19 mouse cellular contexts compared by ENCODE assay signal in the genomic region with DNA sequence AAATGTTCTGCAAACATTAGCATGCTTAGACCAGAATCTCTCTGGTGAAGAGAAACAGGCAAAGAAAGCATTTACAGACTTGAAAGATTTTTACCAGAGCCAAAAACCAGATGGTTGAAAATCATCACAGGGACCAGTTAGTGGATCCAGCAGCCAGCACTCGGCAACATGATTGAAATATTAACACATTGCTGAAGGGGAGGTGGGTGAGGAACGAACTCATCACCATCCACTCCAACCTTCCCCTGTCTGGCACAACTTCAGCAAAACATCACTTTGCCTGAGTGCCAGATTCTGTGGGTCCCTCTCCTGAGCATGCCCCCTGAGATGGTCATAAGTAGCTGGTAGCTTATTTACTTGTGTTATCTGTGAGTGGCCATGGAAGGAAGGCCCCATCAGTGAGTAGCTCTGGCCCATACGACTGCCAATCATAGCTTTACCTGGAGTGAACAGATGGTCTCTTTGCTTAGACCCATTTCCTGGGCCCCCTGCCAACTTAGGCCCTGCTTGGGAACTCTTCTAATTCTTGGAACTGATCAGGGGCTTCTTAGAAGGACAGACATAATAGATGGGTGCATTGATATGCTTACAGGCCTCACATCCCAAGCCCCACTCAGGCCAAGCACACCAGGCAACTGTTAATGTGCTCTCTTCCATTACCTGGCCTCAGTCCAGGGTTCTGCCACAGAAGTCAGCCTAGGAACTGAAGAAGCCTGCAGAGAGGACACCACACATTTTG. TPM values are rescaled to one million over a fixed set of nuclear protein-coding genes. Genes with fewer than 3 reads are reported as not detected.
DNase-seq lines count a peak whose midpoint lies in the region; ATAC-seq lines count a peak whose summit lies in the region.
"Had no signal": no experiment of that assay in that cellular context is flagged by ENCODE, and none has a peak within 500 bp of the region (broad histone marks: within the 10 kb centered on the region; RNA-seq: fewer than 3 reads in every experiment).

No protein-coding gene starts in this region.

- no peak for ATAC-seq in embryonic facial prominence, embryonic 14.5 days (ENCODE audit: low read depth)
- ATAC-seq in midbrain, embryonic 11.5 days (ENCODE audit: low FRiP score) = no peak
- no peak for ATAC-seq in midbrain, embryonic 16.5 days
- peak; percentile 5; the same call in 1 of the 2 replicates for ATAC-seq in megakaryocyte progenitor cell, adult 5-6 weeks (replicated peaks; ENCODE audit: poor library complexity)
- ATAC-seq: lung, postnatal 0 days; Patski had no signal

- H3K4me3 ChIP-seq in embryonic facial prominence, embryonic 14.5 days (ENCODE audit: low read depth, low read length) = no peak overlapping the region
- H3K4me3 ChIP-seq in embryonic facial prominence, embryonic 10.5 days = no peak overlapping the region
- no peak overlapping the region for H3K4me3 ChIP-seq in midbrain, embryonic 11.5 days (ENCODE audit: low read depth, low read length)
- H3K4me3 ChIP-seq in midbrain, embryonic 16.5 days (ENCODE audit: low read depth, low read length) = no peak overlapping the region
- H3K4me3 ChIP-seq: limb, embryonic 15.5 days had no signal

- WGBS in embryonic facial prominence, embryonic 14.5 days = 68% methylated on average over 3 of the region's 3 CpGs
- WGBS in embryonic facial prominence, embryonic 10.5 days = 91% methylated on average over 3 of the region's 3 CpGs
- WGBS in midbrain, embryonic 11.5 days = 95% methylated on average over 3 of the region's 3 CpGs
- 77% methylated on average over 3 of the region's 3 CpGs for WGBS in midbrain, embryonic 16.5 days

- H3K9ac ChIP-seq in embryonic facial prominence, embryonic 14.5 days (ENCODE audit: low read depth, low read length) = no peak overlapping the region
- no peak overlapping the region for H3K9ac ChIP-seq in midbrain, embryonic 11.5 days (ENCODE audit: low read length)
- no peak overlapping the region for H3K9ac ChIP-seq in midbrain, embryonic 16.5 days (ENCODE audit: low read depth, low read length)
- H3K9ac ChIP-seq: limb, embryonic 15.5 days had no signal

- H3K27ac ChIP-seq in embryonic facial prominence, embryonic 14.5 days (replicated peaks; ENCODE audit: low read depth, low read length) = no peak overlapping the region
- H3K27ac ChIP-seq in embryonic facial prominence, embryonic 10.5 days (replicated peaks) = no peak overlapping the region
- H3K27ac ChIP-seq in midbrain, embryonic 11.5 days (ENCODE audit: low read depth, low read length) = no peak overlapping the region
- H3K27ac ChIP-seq in midbrain, embryonic 16.5 days (ENCODE audit: low read length) = no peak overlapping the region
- H3K27ac ChIP-seq: limb, embryonic 15.5 days had no signal

- H3K4me2 ChIP-seq in embryonic facial prominence, embryonic 14.5 days (ENCODE audit: low read depth, low read length) = no peak overlapping the region
- no peak overlapping the region for H3K4me2 ChIP-seq in midbrain, embryonic 11.5 days
- no peak overlapping the region for H3K4me2 ChIP-seq in midbrain, embryonic 16.5 days (ENCODE audit: low read length)
- H3K4me2 ChIP-seq: heart, embryonic 11.5 days; limb, embryonic 15.5 days had no signal

- H3K9me3 ChIP-seq in embryonic facial prominence, embryonic 14.5 days (ENCODE audit: control insufficient read depth, low read length) = no peaks in the 10 kb centered on the region
- H3K9me3 ChIP-seq in embryonic facial prominence, embryonic 10.5 days = no peaks in the 10 kb centered on the region
- no peaks in the 10 kb centered on the region for H3K9me3 ChIP-seq in midbrain, embryonic 11.5 days (ENCODE audit: control insufficient read depth, low read length)
- no peaks in the 10 kb centered on the region for H3K9me3 ChIP-seq in midbrain, embryonic 16.5 days (replicated peaks; ENCODE audit: control insufficient read depth, low read length, poor library complexity, severe bottlenecking)
- H3K9me3 ChIP-seq: limb, embryonic 15.5 days had no signal

- H3K27me3 ChIP-seq in embryonic facial prominence, embryonic 14.5 days (replicated peaks; ENCODE audit: control insufficient read depth, insufficient read depth, low read length) = no peaks in the 10 kb centered on the region
- H3K27me3 ChIP-seq in embryonic facial prominence, embryonic 10.5 days (replicated peaks; ENCODE audit: low read depth, poor library complexity, severe bottlenecking) = peaks cover 11% of the 10 kb centered on the region
- peaks cover 2% of the 10 kb centered on the region for H3K27me3 ChIP-seq in midbrain, embryonic 11.5 days (ENCODE audit: control insufficient read depth, insufficient read depth, low read length)
- peaks cover 3% of the 10 kb centered on the region; the same call in 1 of the 2 replicates for H3K27me3 ChIP-seq in midbrain, embryonic 16.5 days (ENCODE audit: control insufficient read depth, insufficient read depth, low read depth, low read length)
- H3K27me3 ChIP-seq: CH12.LX; limb, embryonic 15.5 days; Patski had no signal

- peak; percentile 5 for DNase-seq in embryonic facial prominence, embryonic 14.5 days (ENCODE audit: low spot score)
- DNase-seq in embryonic facial prominence, embryonic 10.5 days (ENCODE audit: low spot score) = no peak
- peak; percentile 23 for DNase-seq in midbrain, embryonic 11.5 days (ENCODE audit: low spot score, missing footprints)
- peak; percentile 94 to 95 for DNase-seq in cerebellum, postnatal 14 days
- no peak for DNase-seq in gastrocnemius, adult 18-20 months (ENCODE audit: low spot score)
- no peak for DNase-seq in urinary bladder, postnatal 10 days (ENCODE audit: low spot score)
- DNase-seq: adrenal gland, adult 2 months; gastrocnemius, postnatal 25 days; heart, postnatal 4 days; kidney, adult 8-10 months; thymus, postnatal 36 days had no signal

- H3K4me1 ChIP-seq in embryonic facial prominence, embryonic 14.5 days (ENCODE audit: control insufficient read depth, insufficient read depth, low read length) = peaks cover 7% of the 10 kb centered on the region
- H3K4me1 ChIP-seq in embryonic facial prominence, embryonic 10.5 days = peaks cover 7% of the 10 kb centered on the region
- peaks cover 1% of the 10 kb centered on the region; the same call in 1 of the 2 replicates for H3K4me1 ChIP-seq in midbrain, embryonic 11.5 days (ENCODE audit: control insufficient read depth, insufficient read depth, low read length)
- peaks cover 4% of the 10 kb centered on the region; the same call in 1 of the 2 replicates for H3K4me1 ChIP-seq in midbrain, embryonic 16.5 days (ENCODE audit: control insufficient read depth, insufficient read depth, low read length)

- no peaks in the 10 kb centered on the region; the same call in 1 of the 2 replicates for H3K36me3 ChIP-seq in embryonic facial prominence, embryonic 14.5 days (ENCODE audit: control insufficient read depth, insufficient read depth, low read length)
- peaks cover 8% of the 10 kb centered on the region for H3K36me3 ChIP-seq in embryonic facial prominence, embryonic 10.5 days (replicated peaks)
- no peaks in the 10 kb centered on the region for H3K36me3 ChIP-seq in midbrain, embryonic 11.5 days (ENCODE audit: control insufficient read depth, insufficient read depth, low read length)
- H3K36me3 ChIP-seq in midbrain, embryonic 16.5 days (ENCODE audit: control insufficient read depth, insufficient read depth, low read length) = no peaks in the 10 kb centered on the region
- H3K36me3 ChIP-seq: limb, embryonic 15.5 days had no signal

RNA-seq across cellular contexts. Expression of a gene that starts 5.6 kb away (rescaled TPM):
- polyA plus RNA-seq in embryonic facial prominence, embryonic 14.5 days (2014; fragmentation: Nextera tagmentation; extraction: Ambion mirVana) = 68.5 and 71.8 TPM in 2 replicates
- polyA plus RNA-seq in embryonic facial prominence, embryonic 10.5 days (2016; fragmentation: Nextera tagmentation; extraction: Ambion mirVana) = 77.8 and 83.7 TPM in 2 replicates
- polyA plus RNA-seq in midbrain, embryonic 11.5 days (2014; fragmentation: Nextera tagmentation; extraction: Ambion mirVana) = 53.2 and 58.8 TPM in 2 replicates
- 27.7 and 33.2 TPM in 2 replicates for polyA plus RNA-seq in midbrain, embryonic 16.5 days (2015; fragmentation: Nextera tagmentation; extraction: Ambion mirVana)
- 248 and 250 TPM in 2 replicates for total RNA-seq in megakaryocyte progenitor cell, adult 5-6 weeks (2015)
- total RNA-seq in megakaryocyte progenitor cell, adult 5-6 weeks (2017) = 130 and 139 TPM in 2 replicates
- 1 to 10 TPM; 1.3 to 1.4 TPM for total RNA-seq in gastrocnemius, adult 18-20 months (2021)
- total RNA-seq: CH12.LX had no signal

RNA-seq across cellular contexts. Expression of a gene that starts 16.3 kb away (rescaled TPM):
- polyA plus RNA-seq in embryonic facial prominence, embryonic 14.5 days (2014; fragmentation: Nextera tagmentation; extraction: Ambion mirVana) = 27.3 and 33.2 TPM in 2 replicates
- polyA plus RNA-seq in embryonic facial prominence, embryonic 10.5 days (2016; fragmentation: Nextera tagmentation; extraction: Ambion mirVana) = 49.6 and 51.8 TPM in 2 replicates
- 24.6 and 31.8 TPM in 2 replicates for polyA plus RNA-seq in midbrain, embryonic 11.5 days (2014; fragmentation: Nextera tagmentation; extraction: Ambion mirVana)
- polyA plus RNA-seq in midbrain, embryonic 16.5 days (2015; fragmentation: Nextera tagmentation; extraction: Ambion mirVana) = 33.4 and 36.9 TPM in 2 replicates
- 17.4 and 19.0 TPM in 2 replicates for total RNA-seq in megakaryocyte progenitor cell, adult 5-6 weeks (2015)
- total RNA-seq in megakaryocyte progenitor cell, adult 5-6 weeks (2017) = 27.8 TPM in 2 replicates
- 10 to 100 TPM; 33.7 to 38.2 TPM for total RNA-seq in gastrocnemius, adult 18-20 months (2021)

RNA-seq across cellular contexts. Expression of a gene that starts 20.7 kb away (rescaled TPM):
- 67.1 and 76.5 TPM in 2 replicates for polyA plus RNA-seq in embryonic facial prominence, embryonic 14.5 days (2014; fragmentation: Nextera tagmentation; extraction: Ambion mirVana)
- 133 and 138 TPM in 2 replicates for polyA plus RNA-seq in embryonic facial prominence, embryonic 10.5 days (2016; fragmentation: Nextera tagmentation; extraction: Ambion mirVana)
- 77.4 and 84.4 TPM in 2 replicates for polyA plus RNA-seq in midbrain, embryonic 11.5 days (2014; fragmentation: Nextera tagmentation; extraction: Ambion mirVana)
- polyA plus RNA-seq in midbrain, embryonic 16.5 days (2015; fragmentation: Nextera tagmentation; extraction: Ambion mirVana) = 108 and 113 TPM in 2 replicates
- total RNA-seq in megakaryocyte progenitor cell, adult 5-6 weeks (2015) = 33.3 and 51.2 TPM in 2 replicates
- 173 and 193 TPM in 2 replicates for total RNA-seq in megakaryocyte progenitor cell, adult 5-6 weeks (2017)
- 10 to 100 TPM; 22.8 to 25.2 TPM for total RNA-seq in gastrocnemius, adult 18-20 months (2021)

RNA-seq across cellular contexts. Expression of a gene that starts 24.3 kb away (rescaled TPM):
- 2.1 and 2.2 TPM in 2 replicates for polyA plus RNA-seq in embryonic facial prominence, embryonic 14.5 days (2014; fragmentation: Nextera tagmentation; extraction: Ambion mirVana)
- polyA plus RNA-seq in embryonic facial prominence, embryonic 10.5 days (2016; fragmentation: Nextera tagmentation; extraction: Ambion mirVana) = 14.5 and 15.6 TPM in 2 replicates
- 13.7 and 14.4 TPM in 2 replicates for polyA plus RNA-seq in midbrain, embryonic 11.5 days (2014; fragmentation: Nextera tagmentation; extraction: Ambion mirVana)
- 0.28 and 0.98 TPM in 2 replicates for polyA plus RNA-seq in midbrain, embryonic 16.5 days (2015; fragmentation: Nextera tagmentation; extraction: Ambion mirVana)
- 12.3 and 22.4 TPM in 2 replicates for total RNA-seq in megakaryocyte progenitor cell, adult 5-6 weeks (2015)
- 14.0 and 30.8 TPM in 2 replicates for total RNA-seq in megakaryocyte progenitor cell, adult 5-6 weeks (2017)
- not detected for total RNA-seq in gastrocnemius, adult 18-20 months (2021)
- total RNA-seq: gastrocnemius, postnatal 25 days; left cerebral cortex, adult 8-10 months had no signal

RNA-seq across cellular contexts. Expression of a gene that starts 30.7 kb away (rescaled TPM):
- 805 and 891 TPM in 2 replicates for polyA plus RNA-seq in embryonic facial prominence, embryonic 14.5 days (2014; fragmentation: Nextera tagmentation; extraction: Ambion mirVana)
- 758 and 801 TPM in 2 replicates for polyA plus RNA-seq in embryonic facial prominence, embryonic 10.5 days (2016; fragmentation: Nextera tagmentation; extraction: Ambion mirVana)
- polyA plus RNA-seq in midbrain, embryonic 11.5 days (2014; fragmentation: Nextera tagmentation; extraction: Ambion mirVana) = 708 and 747 TPM in 2 replicates
- polyA plus RNA-seq in midbrain, embryonic 16.5 days (2015; fragmentation: Nextera tagmentation; extraction: Ambion mirVana) = 662 and 691 TPM in 2 replicates
- total RNA-seq in megakaryocyte progenitor cell, adult 5-6 weeks (2015) = 1,060 and 1,133 TPM in 2 replicates
- 4,756 and 5,574 TPM in 2 replicates for total RNA-seq in megakaryocyte progenitor cell, adult 5-6 weeks (2017)
- 100 to 1,000 TPM; 145 to 160 TPM for total RNA-seq in gastrocnemius, adult 18-20 months (2021)

Comparison
In these comparisons a context has a peak if more than half of its experiments do, and no peak if none do; other contexts are left out.
1. DNase-seq: peak in embryonic facial prominence, embryonic 14.5 days (single experiment), midbrain, embryonic 11.5 days (single experiment) and cerebellum, postnatal 14 days (2 of 2); none in embryonic facial prominence, embryonic 10.5 days (single experiment), gastrocnemius, adult 18-20 months (single experiment) and urinary bladder, postnatal 10 days (single experiment).